Mouse (Mus musculus) limb, embryonic 12.5 days (tissue): ENCODE results near the gene Pik3ip1. TPM values are rescaled to one million over a fixed set of nuclear protein-coding genes. Genes with fewer than 3 reads are reported as not detected.
A peak's percentile ranks its signal among the peaks of the same experiment; 100 is the strongest.

Experiments
- ATAC-seq: fragments of 200-750 bp; cut with Nextera tagmentation; 2 replicates; pipeline ENCODE4 v1.8.0; 2017; ENCODE audit warnings: low read depth, moderate TSS enrichment; ENCODE audit not compliant: insufficient number of reproducible peaks, insufficient read depth, low FRiP score, low TSS enrichment
- H3K27ac ChIP-seq: fragments of 300-500 bp; sonication (generic); 2 replicates; pipeline ENCODE4 v1.5.1; 2016; ENCODE audit warnings: mild to moderate bottlenecking, moderate library complexity
- H3K27me3 ChIP-seq: fragments of 300-500 bp; sonication (generic); 2 replicates; pipeline ENCODE4 v1.6.1; 2016; ENCODE audit warnings: mild to moderate bottlenecking, moderate library complexity
- H3K36me3 ChIP-seq: fragments of 300-500 bp; sonication (generic); 2 replicates; pipeline ENCODE4 v1.6.1; 2016; ENCODE audit warnings: mild to moderate bottlenecking, moderate library complexity
- H3K4me1 ChIP-seq: fragments of 300-500 bp; sonication (generic); replicated peaks from 2 replicates; pipeline ENCODE4 v1.6.1; 2016
- H3K4me2 ChIP-seq: fragments of 300-500 bp; sonication (generic); 2 replicates; pipeline ENCODE4 v1.6.1; 2016; ENCODE audit warnings: mild to moderate bottlenecking, moderate library complexity
- H3K4me3 ChIP-seq: fragments of 300-500 bp; sonication (generic); replicated peaks from 2 replicates; pipeline ENCODE4 v1.5.1; 2016; ENCODE audit warnings: mild to moderate bottlenecking
- H3K9ac ChIP-seq: fragments of 300-500 bp; sonication (generic); replicated peaks from 2 replicates; pipeline ENCODE4 v1.6.1; 2016; ENCODE audit warnings: mild to moderate bottlenecking, moderate library complexity
- H3K9me3 ChIP-seq: fragments of 300-500 bp; sonication (generic); 2 replicates; pipeline ENCODE4 v1.6.1; 2016; ENCODE audit warnings: mild to moderate bottlenecking, moderate library complexity
- WGBS: fragments of 180-500 bp; shearing (Covaris S2); methylation state at CpG from one replicate; pipeline ENCODE4 v1.1.7; 2016; 5-methylcytosine and 5-hydroxymethylcytosine counted together
- polyA plus RNA-seq: library from polyadenylated mRNA; unstranded; fragments of >200 nt; fragmentation: Nextera tagmentation; extraction: Ambion mirVana; gene quantifications from 2 replicates; pipeline ENCODE4 v1.2.1, GENCODE M21; 2016

The Pik3ip1 gene
- polyA plus RNA-seq, 1 experiment from 2014 or later, result 18.8 TPM

GRCm38 (mm10) chr11:3381148-3381814, 51.1 kb downstream of the Pik3ip1 start:
- no peak overlapping the region for H3K4me2 ChIP-seq
- no peak overlapping the region for H3K4me3 ChIP-seq
- H3K27me3 ChIP-seq, result no peaks in the 10 kb centered on the region
- no peak overlapping the region for H3K27ac ChIP-seq
- ATAC-seq, result no peak
- 92% methylated on average over 6 of the region's 6 CpGs for WGBS
- H3K9ac ChIP-seq, result no peak overlapping the region
- 0 out of 2 replicates have a peak, but pooled peaks cover 3% of the 10 kb centered on the region for H3K9me3 ChIP-seq
- no peaks in the 10 kb centered on the region for H3K4me1 ChIP-seq
- peaks cover 19% of the 10 kb centered on the region for H3K36me3 ChIP-seq

- Histone ChIP-seq H3K4me1 (no peaks in the 10 kb centered on the region), H3K4me3 (no peak overlapping the region), H3K27ac (no peak overlapping the region), H3K27me3 (no peaks in the 10 kb centered on the region), H3K9me3 (0 out of 2 replicates have a peak, but pooled peaks cover 3% of the 10 kb centered on the region), H3K4me2 (no peak overlapping the region), H3K9ac (no peak overlapping the region), H3K36me3 (peaks cover 19% of the 10 kb centered on the region)
- WGBS, result 84% methylated on average over 5 of the region's 5 CpGs
- ATAC-seq, result no peak
Observed at GRCm38 (mm10) chr11:3382602-3383594, 52.7 kb downstream of the Pik3ip1 start.

GRCm38 (mm10) chr11:3386941-3387368, 56.8 kb downstream of the Pik3ip1 start:
- H3K36me3 ChIP-seq, result peaks cover 15% of the 10 kb centered on the region
- H3K4me3 ChIP-seq, result no peak overlapping the region
- 0 out of 2 replicates have a peak, but pooled peaks cover 3% of the 10 kb centered on the region for H3K9me3 ChIP-seq
- ATAC-seq, result no peak
- no peak overlapping the region for H3K9ac ChIP-seq
- no peaks in the 10 kb centered on the region for H3K27me3 ChIP-seq
- H3K4me1 ChIP-seq, result no peaks in the 10 kb centered on the region
- H3K27ac ChIP-seq, result no peak overlapping the region
- WGBS, result 26% methylated on average over 4 of the region's 4 CpGs
- no peak overlapping the region for H3K4me2 ChIP-seq

GRCm38 (mm10) chr11:3387482-3388196, 57.4 kb downstream of the Pik3ip1 start:
- H3K36me3 ChIP-seq, result peaks cover 14% of the 10 kb centered on the region
- 83% methylated on average over 6 of the region's 6 CpGs for WGBS

GRCm38 (mm10) chr11:3389996-3390395, 59.8 kb downstream of the Pik3ip1 start:
- H3K9ac ChIP-seq, result no peak overlapping the region
- no peak overlapping the region for H3K4me3 ChIP-seq
- H3K27me3 ChIP-seq, result no peaks in the 10 kb centered on the region
- H3K36me3 ChIP-seq, result peaks cover 3% of the 10 kb centered on the region; the same call in 1 of the 2 replicates
- H3K4me1 ChIP-seq, result peaks cover 15% of the 10 kb centered on the region; the same call in 1 of the 2 replicates
- H3K27ac ChIP-seq, result no peak overlapping the region
- WGBS, result 53% methylated on average over 5 of the region's 5 CpGs
- ATAC-seq, result no peak
- no peaks in the 10 kb centered on the region for H3K9me3 ChIP-seq
- no peak overlapping the region for H3K4me2 ChIP-seq

More at GRCm38 (mm10) chr11:3387482-3388196, 57.4 kb downstream of the Pik3ip1 start:
- Histone ChIP-seq H3K27ac (no peak overlapping the region), H3K4me3 (no peak overlapping the region), H3K9me3 (0 out of 2 replicates have a peak, but pooled peaks cover 3% of the 10 kb centered on the region), H3K4me1 (peaks cover 2% of the 10 kb centered on the region; the same call in 1 of the 2 replicates), H3K9ac (no peak overlapping the region), H3K27me3 (no peaks in the 10 kb centered on the region), H3K4me2 (no peak overlapping the region)
- ATAC-seq, result no peak

- ATAC-seq, result no peak
- Histone ChIP-seq H3K9me3 (no peaks in the 10 kb centered on the region), H3K27me3 (no peaks in the 10 kb centered on the region), H3K27ac (no peak overlapping the region), H3K36me3 (peaks cover 3% of the 10 kb centered on the region; the same call in 1 of the 2 replicates), H3K9ac (no peak overlapping the region), H3K4me2 (no peak overlapping the region), H3K4me1 (peaks cover 15% of the 10 kb centered on the region; the same call in 1 of the 2 replicates), H3K4me3 (no peak overlapping the region)
- WGBS, result 83% methylated on average over 5 of the region's 5 CpGs
Observed at GRCm38 (mm10) chr11:3390789-3391188, 60.6 kb downstream of the Pik3ip1 start.

- peaks cover 15% of the 10 kb centered on the region; the same call in 1 of the 2 replicates for H3K4me1 ChIP-seq
- no peak overlapping the region for H3K4me2 ChIP-seq
- H3K9ac ChIP-seq, result no peak overlapping the region
- no peak for ATAC-seq
- H3K27me3 ChIP-seq, result no peaks in the 10 kb centered on the region
- peaks cover 3% of the 10 kb centered on the region; the same call in 1 of the 2 replicates for H3K36me3 ChIP-seq
- 0 out of 2 replicates have a peak overlapping the region, but pooled peaks have one; percentile 42 for H3K27ac ChIP-seq
- WGBS, result 81% methylated on average over 8 of the region's 8 CpGs
- no peaks in the 10 kb centered on the region for H3K9me3 ChIP-seq
- no peak overlapping the region for H3K4me3 ChIP-seq
Observed at GRCm38 (mm10) chr11:3392526-3392925, 62.3 kb downstream of the Pik3ip1 start.

Other genes with a start within 250 kb of the Pik3ip1 start
- 14.2 and 18.9 TPM in 2 replicates for gene Sfi1, start 136.9 kb upstream of the Pik3ip1 start, polyA plus RNA-seq
- gene Eif4enif1, start 128.0 kb upstream of the Pik3ip1 start, polyA plus RNA-seq, result 66.8 and 80.7 TPM in 2 replicates
- 216 and 228 TPM in 2 replicates for gene Drg1, start 64.0 kb upstream of the Pik3ip1 start, polyA plus RNA-seq
- gene Patz1, start 41.5 kb upstream of the Pik3ip1 start, polyA plus RNA-seq, result 72.2 and 75.0 TPM in 2 replicates
- 58.5 and 62.3 TPM in 2 replicates for gene Limk2, start 78.8 kb downstream of the Pik3ip1 start, polyA plus RNA-seq
- 35.4 and 36.8 TPM in 2 replicates for gene Rnf185, start 122.0 kb downstream of the Pik3ip1 start, polyA plus RNA-seq
- 0.45 and 0.53 TPM in 2 replicates for gene Pla2g3, start 157.9 kb downstream of the Pik3ip1 start, polyA plus RNA-seq
- 0.10 TPM in 1 of 2 replicates, not detected in the other for gene Inpp5j, start 174.4 kb downstream of the Pik3ip1 start, polyA plus RNA-seq
- gene Selenom, start 184.3 kb downstream of the Pik3ip1 start, polyA plus RNA-seq, result 79.4 and 80.2 TPM in 2 replicates
- gene Smtn, start 210.2 kb downstream of the Pik3ip1 start, polyA plus RNA-seq, result 46.4 and 46.8 TPM in 2 replicates